Mouse (Mus musculus): ENCODE measurements around the gene Tradd.

Tradd gene

DNA sequence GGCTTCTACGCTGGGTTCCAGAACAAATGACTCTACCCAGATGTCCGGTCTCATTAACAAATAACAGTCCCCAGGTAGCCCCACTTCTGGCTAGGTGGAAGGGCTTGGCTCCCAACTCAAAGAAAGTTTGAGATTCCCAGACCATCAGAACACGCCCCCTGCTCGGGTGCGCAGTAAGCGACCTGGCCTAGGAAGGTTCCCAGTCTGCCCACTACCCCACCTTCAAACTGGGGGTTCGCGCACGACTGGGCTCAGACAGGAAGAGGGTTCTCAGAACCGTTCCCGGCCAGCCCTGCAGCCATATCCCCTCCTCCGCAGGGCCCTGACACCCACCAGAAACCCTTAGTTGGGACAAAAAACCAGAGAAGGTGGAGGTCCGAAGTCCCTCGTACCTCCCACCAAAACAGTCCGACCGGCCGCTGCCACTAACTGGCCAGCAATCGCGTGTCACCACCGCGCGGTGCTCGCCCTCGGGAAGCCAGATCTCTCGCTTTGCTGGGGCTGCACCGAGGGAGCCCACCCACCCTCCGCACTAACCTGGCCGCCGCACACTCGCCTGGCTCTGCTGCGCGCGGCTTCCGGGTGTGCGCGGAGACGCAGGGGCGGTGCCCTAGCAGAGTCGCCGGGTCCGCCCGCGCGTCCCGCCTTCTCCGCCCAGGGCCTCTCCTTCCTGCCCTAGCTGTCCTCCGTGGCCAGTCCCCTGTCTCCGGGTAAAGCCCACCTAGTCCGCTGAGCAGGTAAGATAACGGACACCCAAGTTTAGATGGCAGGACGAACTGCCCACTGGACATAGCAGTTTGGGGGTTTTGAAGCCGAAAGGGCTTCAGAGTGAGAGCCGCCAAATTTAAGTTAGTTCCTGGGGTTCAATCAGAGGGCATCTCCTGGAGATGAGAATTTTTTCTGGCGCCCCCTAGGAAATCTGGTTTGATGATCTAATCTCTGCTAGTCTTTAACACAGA is at the start of gene Tradd, which contains the start of gene Fbxl8:
Tradd (minus strand) TSS at position 586 of the 959 bp plus-strand sequence.
Fbxl8 (plus strand) TSS at position 625 of the 959 bp plus-strand sequence.
- no peak for DNase-seq (ENCODE audit: low spot score)

DNA sequence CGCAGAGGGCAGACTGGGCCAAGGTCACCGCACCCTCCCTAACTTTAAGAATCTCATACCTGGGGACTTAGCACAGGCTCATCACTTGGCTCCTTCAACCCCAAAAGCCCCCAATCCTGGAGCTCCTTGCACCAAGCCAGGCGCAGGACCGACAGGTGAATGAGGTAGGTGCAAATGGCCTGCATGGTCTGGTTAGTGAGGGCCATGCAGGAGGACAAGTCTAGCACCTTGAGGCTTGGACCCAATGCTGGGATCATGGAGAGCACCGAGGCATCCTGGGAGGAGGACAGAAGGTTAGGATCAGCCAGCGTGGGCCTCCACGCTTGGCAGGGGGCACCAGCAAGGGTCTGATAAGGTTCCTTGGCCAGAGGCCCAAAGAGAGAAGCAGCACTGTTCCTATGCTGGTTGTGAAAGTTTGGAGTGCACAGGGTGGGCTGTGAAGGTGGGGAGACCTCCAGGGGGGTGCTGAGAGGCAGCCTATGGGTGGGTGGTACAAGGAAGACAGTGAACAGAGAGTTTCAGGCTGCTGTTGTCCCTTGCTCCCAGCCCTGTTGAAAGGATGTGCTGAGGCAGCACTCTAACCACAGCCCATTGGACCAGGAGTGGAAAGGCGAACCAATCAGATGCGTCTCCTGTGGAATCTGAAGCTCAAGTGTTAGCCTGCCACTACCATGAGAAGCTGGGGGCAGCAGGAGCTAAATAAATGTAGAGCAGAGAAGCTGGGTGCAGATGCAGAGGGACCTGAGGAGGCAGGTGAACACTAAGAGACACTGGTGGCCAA is 49.4 kb upstream of the Tradd start:
- DNase-seq (ENCODE audit: low spot score), result no peak

DNA sequence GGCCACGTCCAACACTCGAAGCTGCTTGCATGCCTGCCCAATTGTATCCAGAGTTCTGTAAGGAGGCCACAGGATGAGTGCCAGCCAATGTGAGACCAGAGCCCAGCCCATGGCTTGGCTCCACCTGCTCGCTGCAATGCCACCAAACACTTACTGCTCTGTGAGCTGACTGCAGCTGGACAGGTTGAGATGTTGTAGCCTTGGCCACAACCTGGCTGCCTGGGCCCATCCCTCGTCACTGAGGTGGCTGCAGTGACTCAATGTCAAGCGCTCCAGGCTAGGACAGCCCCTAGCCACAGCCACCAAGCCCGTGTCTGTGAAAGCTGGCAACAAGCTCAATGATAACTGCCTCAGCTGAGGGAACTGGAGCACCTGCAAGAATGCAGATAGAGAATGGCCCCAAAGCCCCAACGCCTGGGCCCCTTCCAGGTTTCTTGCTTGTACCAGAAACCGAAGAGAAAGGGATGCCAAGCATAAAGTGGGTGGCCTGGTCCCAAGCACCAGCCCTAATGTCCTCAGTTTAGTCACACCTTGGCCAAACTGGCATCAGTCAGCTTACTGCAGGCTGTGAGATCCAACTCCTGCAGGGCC is 48.6 kb upstream of the Tradd start:
- DNase-seq (ENCODE audit: low spot score), result no peak

DNA sequence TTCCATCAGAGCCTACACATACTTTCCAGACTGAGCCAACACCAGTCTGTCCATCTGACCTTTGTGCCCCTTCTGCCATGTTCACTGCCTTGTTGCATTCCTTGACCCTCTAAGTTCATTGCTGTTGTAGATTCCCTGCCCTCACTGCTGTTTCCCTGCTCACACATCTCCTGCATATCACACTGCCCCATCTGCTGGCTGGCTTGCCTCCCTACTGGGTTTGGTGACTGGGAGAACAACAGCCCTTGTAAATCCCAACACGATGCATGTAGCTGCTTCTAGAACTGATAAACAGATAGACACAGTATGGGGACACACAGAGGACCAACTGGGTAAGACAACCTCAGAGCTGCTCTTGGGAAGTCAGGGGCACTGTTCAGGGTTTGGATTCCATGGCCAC is 47.3 kb upstream of the Tradd start:
- no peak for DNase-seq (ENCODE audit: low spot score)

- no peak for DNase-seq (ENCODE audit: low spot score)
These were observed 45.7 kb upstream of the Tradd start for GRCm38 (mm10) chr8:105310118-105310517.

DNA sequence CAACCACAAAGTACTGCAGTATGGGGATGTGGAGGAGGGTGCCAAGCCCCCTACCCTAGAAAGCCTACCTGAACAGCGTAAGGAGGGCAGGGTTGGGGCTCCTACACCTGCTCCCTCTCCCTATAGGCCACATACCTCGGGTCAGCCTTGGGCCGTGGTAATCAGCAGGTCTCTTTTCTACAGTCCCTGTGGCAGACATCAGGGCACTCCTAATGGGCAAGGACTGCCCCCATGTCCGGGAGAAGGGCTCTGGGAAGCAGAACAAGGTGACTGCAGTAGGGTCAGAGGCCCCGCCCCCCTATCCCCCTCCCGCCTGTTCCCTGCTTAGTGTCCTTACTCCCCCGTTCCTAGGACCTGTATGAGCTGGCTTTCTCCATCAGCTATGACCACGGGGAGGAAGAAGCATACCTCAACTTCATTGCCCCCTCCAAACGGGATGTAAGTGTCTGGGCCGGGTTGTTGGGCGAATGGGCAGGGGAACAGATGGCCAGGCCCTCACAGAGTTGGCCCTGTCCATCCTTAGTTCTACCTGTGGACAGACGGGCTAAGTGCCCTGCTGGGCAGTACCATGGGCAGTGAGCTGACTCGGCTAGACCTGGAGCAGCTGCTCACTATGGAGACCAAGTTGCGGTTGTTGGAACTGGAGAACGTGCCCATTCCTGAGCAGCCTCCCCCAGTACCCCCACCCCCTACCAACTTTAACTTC is 44.9 kb upstream of the Tradd start:
- DNase-seq (ENCODE audit: low spot score), result no peak

- no peak for DNase-seq (ENCODE audit: low spot score)
These were observed 44.0 kb upstream of the Tradd start for GRCm38 (mm10) chr8:105308428-105308827.

GRCm38 (mm10) chr8:105307670-105308069 is 43.3 kb upstream of the Tradd start:
- no peak for DNase-seq (ENCODE audit: low spot score)

GRCm38 (mm10) chr8:105306146-105306691 is 41.8 kb upstream of the Tradd start:
- no peak for DNase-seq (ENCODE audit: low spot score)

GRCm38 (mm10) chr8:105305211-105306145 is 41.1 kb upstream of the Tradd start, which contains the start of gene Elmo3:
TSS of gene Elmo3 (plus strand) at chr8:105305601.
- DNase-seq (ENCODE audit: low spot score), result peak; percentile 63

DNA sequence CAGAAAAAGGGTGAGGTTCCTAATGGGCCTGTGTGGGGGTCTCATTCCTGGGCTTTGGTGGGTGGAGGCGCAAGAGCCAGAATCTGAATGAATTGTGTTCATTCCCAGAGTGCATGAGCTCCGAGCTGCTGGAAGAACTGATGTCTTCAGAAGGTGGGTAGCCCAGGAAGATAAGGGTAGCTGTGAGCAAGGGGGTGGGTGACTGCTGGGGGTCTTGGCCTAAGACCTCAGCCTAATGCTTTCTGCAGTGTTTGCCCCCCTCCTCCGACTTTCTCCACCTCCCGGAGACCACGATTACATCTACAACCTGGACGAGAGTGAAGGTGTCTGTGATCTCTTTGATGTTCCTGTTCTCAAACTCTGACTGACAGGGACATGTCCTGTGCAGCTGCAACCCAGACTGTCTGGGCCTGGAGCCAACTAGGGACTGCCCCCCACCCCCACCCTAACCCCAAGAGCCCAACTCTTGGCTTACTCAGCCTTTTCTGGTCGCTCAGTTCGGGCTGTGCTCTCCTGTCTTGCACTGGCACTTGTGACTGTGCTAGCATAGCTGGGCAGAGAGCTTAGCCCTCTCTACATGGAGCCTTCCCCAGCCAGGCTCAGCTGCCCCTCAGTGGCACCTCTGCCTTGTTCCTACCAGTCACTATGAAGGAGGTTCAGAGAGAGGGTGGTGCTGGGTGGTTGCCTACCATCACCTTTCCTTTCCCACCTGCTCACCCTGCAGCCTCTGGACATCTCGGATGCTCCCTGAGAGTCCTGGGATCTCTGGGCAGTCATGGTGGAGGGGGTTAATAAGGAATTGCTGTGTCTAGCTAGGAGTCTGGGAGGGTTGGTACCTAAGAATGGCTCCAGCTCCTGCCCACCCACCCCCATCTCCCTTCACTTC is 40.2 kb upstream of the Tradd start:
- no peak for DNase-seq (ENCODE audit: low spot score)

DNA sequence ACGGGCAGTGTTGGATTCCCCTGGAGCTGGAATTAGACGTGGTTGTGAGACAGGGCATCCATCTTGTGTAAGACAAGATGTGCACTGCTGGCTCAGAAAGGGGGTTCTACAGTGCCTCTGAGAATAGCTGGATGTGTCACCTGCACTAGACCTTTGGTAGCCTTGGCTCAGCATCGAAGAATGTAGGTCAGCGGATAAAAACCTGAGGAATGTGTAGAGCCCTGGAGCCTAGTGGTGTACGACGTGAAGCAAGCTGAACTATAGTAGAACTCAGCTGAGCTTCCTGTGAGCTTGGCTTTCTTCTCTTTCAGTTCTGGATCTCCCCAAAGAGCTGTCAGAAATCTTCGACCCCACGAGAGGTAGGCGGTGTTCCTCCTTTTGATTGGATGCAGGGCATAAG is 39.5 kb upstream of the Tradd start:
- DNase-seq (ENCODE audit: low spot score), result no peak

DNA sequence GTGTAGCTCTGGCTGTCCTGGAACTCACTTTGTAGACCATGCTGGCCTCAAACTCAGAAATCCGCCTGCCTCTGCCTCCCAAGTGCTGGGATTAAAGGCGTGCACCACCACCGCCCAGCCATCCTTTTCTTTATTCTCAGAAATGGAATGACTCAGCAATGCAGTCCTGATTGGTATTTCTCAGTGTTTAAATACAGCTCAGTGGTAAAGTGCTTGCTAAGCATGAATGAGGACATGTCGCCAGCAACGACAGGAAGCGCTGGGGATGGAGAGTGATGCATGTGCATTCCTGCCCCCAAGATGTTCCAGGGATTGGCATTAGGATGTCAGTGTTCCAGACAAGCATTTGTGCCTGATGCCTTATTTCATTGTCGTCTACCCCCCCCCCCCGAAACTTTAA is 39.0 kb upstream of the Tradd start:
- no peak for DNase-seq (ENCODE audit: low spot score)

- DNase-seq (ENCODE audit: low spot score), result no peak
These were observed 35.6 kb upstream of the Tradd start for GRCm38 (mm10) chr8:105299962-105300361.

DNA sequence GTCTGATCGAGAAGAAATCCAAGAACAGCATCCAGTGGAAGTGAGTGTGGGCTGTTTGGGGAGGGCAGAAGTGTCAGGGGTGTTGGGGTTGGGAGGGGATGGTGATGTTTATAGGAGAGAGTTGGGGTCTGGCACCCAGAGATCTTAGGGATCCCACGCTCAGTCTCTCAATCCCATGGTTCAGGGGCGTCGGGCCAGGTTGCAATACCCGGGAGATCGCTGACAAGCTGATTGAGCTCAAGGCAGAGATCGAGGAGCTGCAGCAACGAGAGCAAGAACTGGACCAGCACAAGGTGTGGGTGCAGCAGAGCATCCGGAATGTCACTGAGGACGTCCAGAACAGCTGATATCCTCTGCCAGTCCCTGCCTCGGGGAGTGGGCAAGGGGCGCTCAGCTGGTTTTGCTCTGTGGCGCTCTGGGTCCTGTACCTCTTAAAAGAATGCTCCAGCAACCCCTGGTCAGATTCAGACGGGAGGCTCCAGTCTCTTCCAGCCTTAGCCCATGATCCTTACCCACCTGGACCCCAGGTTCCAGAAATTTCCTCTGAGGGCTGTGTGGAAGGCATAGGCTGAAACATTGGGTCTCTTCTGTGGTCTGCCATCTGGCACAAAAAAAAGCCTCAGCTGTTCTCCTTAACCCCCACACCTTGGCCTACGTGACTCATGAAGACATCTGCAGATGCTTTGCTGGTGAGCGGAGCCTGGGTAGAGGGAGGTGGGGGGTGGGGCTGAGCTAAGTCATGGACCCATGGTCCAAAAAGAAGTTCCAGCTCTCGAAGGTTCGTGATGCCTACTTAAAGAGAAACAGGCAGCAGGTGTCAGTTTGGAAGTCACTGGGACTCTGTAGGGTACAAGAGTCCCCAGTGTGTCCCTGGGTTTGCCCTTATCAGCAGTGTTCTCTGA is 34.2 kb upstream of the Tradd start:
- DNase-seq (ENCODE audit: low spot score), result no peak

GRCm38 (mm10) chr8:105297511-105298192 is 33.2 kb upstream of the Tradd start, which contains the start of gene E2f4:
TSS of gene E2f4 (plus strand) at chr8:105297663.
- DNase-seq (ENCODE audit: low spot score), result peak; percentile 93

GRCm38 (mm10) chr8:105295895-105296573 is 31.6 kb upstream of the Tradd start, which contains the start of gene Exoc3l:
TSS of gene Exoc3l (minus strand) at chr8:105296101.
- peak; percentile 86 for DNase-seq (ENCODE audit: low spot score)

Data from testis, postnatal 14 days (tissue).